Mouse (Mus musculus) urinary bladder, adult 2 months (tissue): ENCODE measurements around the gene Large1. TPM values are rescaled to one million over a fixed set of nuclear protein-coding genes. Genes with fewer than 3 reads are reported as not detected.
"Not testable (repeated sequence)": the region's sequence is repeated elsewhere in the genome, so short reads cannot be mapped to it uniquely, and the experiment has no call there.

Experiments
- DNase-seq: peaks from one replicate; pipeline ENCODE4 v3.0.0; 2022; ENCODE audit warnings: low spot score
- polyA plus RNA-seq: library from polyadenylated mRNA; depleted of rRNA; stranded (reverse); fragments of >200 nt; gene quantifications from 2 replicates; pipeline ENCODE4 v1.2.3, GENCODE M21; 2012

Gene Large1
- polyA plus RNA-seq, 1 experiment: 20.4 TPM

- no peak for DNase-seq
These were observed 57.8 kb downstream of the Large1 start for GRCm38 (mm10) chr8:73295531-73295930.

- no peak for DNase-seq
These were observed 59.7 kb downstream of the Large1 start for GRCm38 (mm10) chr8:73293655-73294054.

DNA sequence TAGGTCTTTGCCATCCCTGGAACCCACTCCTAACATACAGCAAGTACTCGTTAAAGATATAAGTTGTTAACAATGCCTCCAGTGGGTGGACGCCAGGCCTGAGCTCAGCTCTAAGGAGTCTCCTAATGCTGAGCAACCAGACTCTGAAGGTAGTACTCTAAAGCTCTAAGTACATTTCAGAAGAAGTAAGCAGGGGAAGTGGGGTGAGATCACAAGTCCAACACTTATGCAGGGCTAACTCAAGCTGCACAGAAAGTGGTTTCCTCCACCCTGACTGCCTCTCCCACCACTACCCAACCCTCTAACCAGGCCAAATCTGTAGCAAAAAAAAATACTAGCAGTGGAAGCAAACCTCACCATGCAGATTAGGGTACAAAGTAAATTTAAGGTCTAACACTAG, 61.7 kb downstream of the Large1 start:
- DNase-seq: no peak

DNA sequence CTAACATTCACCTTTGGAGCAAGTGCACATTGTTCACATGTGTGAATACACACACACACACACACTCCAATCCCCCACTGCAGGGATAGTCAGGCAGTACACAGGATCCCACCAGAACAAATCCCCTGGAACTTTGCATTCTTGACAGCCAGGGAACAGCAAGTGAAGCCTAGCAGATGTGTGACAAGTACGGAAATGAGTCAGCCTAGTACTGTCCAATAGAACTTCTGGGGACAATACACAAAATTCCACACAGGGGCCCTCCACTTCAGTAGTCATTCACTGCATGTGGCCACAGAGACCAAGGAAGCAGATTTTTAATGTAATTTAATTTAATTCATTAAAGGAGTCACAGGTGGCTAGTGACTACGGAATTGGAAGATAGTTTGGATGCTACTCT, 62.7 kb downstream of the Large1 start:
- no peak for DNase-seq

- DNase-seq: no peak
These were observed 63.5 kb downstream of the Large1 start for GRCm38 (mm10) chr8:73289831-73290230.

GRCm38 (mm10) chr8:73281996-73282395, 71.3 kb downstream of the Large1 start:
- DNase-seq: no peak

GRCm38 (mm10) chr8:73276015-73276414, 77.3 kb downstream of the Large1 start:
- DNase-seq: no peak

- not testable (repeated sequence) for DNase-seq
These were observed 77.9 kb downstream of the Large1 start for GRCm38 (mm10) chr8:73275445-73275844.

DNA sequence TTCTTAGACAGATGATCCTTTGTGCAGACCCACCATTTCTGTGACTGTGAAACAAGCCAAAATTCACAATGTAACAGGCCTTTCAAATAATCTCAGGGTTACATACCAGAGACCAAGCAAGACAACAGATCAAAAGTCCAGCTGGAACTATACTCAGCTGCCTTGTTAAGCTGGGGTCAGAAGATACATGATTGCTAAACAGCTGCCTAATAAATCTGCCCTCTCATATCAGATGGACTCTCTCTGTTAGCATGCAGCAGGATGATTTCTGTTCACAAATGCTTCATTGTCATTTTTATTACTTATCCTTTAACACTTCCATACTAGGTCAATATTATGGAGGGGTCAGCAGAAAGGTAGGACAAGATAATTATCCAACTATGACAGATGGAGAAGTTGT, 80.2 kb downstream of the Large1 start:
- no peak for DNase-seq

- DNase-seq: no peak
These were observed 82.3 kb downstream of the Large1 start for GRCm38 (mm10) chr8:73270991-73271390.

- no peak for DNase-seq
These were observed 95.4 kb downstream of the Large1 start for GRCm38 (mm10) chr8:73257981-73258380.

- no peak for DNase-seq
These were observed 109.2 kb downstream of the Large1 start for GRCm38 (mm10) chr8:73244186-73244585.

DNA sequence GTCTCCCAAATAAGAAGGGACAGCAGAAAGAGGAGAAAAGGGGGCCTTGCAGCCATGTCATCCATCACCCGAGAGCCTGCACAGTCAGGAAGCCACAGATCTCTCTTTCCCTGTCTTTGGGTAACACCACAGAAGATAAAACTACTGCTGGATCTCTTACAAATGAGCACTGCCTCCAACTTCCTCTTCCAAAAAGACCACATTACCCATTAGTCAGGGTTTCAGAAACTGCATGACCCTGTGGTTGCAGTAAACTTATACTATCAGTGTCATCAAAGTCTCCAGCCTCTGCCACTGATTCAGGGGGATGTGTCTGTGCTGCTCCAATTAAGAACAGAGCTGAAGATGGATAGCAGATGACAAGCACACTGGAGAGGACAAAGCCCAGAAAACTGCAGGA, 111.3 kb downstream of the Large1 start:
- DNase-seq: no peak

DNA sequence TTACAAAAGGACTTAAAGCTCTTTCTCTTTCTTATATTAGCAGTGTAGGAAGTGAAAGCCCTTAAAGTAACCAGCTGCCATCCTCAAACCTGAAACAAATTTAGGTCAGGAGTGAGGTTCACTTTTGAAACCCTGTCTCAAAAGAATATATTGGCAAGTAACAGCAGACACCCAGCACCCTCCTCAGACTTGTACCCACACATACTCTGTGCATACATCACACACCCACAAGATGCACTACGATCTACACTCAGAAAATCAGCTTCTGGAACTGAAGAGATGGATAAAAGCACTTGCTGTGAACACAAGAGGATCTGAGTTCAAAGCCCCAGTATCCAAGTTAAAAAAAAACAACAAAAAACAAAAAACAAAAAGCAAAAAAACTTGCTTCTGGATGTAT, 119.1 kb downstream of the Large1 start:
- no peak for DNase-seq

DNA sequence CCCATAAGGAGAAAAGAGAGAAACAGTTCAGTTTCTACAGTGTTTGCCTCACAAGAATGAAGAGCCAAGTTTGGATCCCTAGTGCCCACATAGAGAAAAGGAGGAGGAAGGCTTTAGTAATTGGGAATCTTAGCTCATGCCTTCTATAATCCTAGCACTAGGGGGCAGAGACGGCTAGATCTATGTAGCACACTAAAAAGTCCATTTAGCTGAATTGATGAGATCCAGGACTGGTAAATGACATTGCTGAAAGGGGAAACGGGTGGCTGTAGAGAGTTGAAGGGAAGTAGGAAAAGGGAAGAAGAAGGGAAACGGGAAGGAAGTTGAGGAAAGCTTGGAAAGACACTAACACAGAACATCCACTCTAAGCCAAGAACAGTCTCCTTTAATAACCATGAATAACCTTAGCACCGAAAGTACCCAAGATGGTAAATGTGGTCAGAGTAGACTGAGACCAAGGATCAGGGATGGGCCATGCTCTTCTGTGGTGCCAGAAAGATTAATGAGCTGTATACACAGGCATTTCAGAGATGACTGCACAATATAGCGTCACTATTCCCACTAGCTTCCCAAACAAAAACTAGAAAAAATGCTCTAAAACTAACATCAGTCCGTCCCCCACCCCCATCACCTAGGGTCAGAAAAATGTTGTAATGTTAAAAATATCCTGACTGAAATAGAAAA, 119.8 kb downstream of the Large1 start:
- no peak for DNase-seq

DNA sequence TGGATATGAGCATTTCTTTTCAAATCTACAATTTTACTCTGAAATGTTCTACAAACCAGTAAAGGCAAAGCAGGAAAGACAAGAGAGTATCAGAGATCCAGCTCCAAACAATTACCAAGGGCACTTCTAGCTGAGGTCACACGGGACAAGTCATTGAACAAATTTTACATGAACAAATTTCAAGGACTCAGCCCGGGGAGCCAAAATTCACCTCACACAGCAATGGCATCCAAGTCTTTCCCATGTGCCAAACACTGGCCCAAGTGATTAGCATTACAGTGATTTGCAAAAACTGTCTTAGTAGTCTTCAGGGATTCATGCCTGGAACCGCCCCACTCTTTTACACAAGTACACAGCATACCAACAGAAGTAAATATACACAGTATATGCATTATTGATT, 126.5 kb downstream of the Large1 start:
- DNase-seq: no peak

DNA sequence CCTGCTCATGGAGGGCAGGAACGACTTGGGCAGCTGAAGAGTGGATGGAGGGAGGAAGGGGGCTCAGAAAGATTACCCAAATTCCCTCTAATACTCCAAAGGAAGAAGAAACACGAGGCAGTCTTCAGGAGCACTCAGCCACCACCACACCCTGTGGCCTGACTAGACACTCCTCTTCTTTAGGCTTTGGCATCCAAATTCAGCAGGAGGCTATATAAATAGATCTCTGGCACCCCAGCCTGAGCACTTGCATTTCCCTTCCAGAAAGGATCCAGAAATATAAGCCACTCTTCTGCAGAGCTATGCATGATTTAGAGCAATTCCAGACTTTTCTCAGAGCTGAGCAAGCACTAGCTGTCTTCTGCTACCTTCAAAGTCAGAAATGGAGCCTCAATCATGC, 127.7 kb downstream of the Large1 start:
- no peak for DNase-seq

GRCm38 (mm10) chr8:73219178-73219811, 134.0 kb downstream of the Large1 start:
- DNase-seq: no peak

DNA sequence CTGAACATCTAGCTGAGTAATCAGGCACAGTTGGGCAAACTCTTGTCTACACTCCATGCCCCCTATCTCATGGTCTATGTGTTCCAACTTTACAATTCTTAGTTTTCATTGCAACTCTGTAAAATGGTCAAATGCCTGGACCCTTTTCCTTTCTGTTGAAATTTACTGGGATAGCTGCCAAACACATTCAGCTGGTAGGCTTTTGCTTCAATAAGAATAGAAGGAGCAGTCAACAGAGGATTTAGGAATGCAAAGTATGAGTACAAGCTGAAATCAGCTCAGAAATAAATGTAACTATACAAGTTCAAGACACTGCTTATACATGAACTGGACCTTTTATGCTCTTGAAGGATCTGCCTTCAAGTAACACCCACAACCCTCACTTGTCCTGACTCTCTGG, 146.5 kb downstream of the Large1 start:
- no peak for DNase-seq

GRCm38 (mm10) chr8:73201854-73202253, 151.5 kb downstream of the Large1 start:
- no peak for DNase-seq

GRCm38 (mm10) chr8:73197714-73198113, 155.6 kb downstream of the Large1 start:
- no peak for DNase-seq

DNA sequence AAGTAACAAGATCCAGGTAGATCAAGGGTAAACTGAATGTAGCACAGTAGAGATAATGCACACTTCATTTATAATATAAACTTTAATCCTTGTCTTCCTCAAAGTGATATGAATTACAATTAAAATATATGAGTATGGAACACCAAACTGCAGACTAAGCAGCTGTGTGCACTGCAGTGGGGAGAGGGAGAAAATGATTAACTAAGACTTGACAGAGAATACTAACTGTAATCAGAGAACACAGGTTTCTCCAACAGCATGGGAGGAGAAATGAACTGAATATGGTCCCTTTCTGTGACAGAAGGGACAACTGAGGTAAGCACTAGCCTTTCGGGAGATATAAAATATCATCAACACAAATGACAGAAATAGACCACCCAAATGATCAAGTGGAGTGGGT, 164.7 kb downstream of the Large1 start:
- DNase-seq: no peak

- DNase-seq: no peak
These were observed 166.0 kb downstream of the Large1 start for GRCm38 (mm10) chr8:73187381-73187780.

- DNase-seq: no peak
These were observed 174.9 kb downstream of the Large1 start for GRCm38 (mm10) chr8:73178434-73178833.
